Mouse (Mus musculus): ENCODE measurements at regions not wholly inside any gene's neighbourhood (a gene's known extent, or its start where the extent isn't known, plus 50 kb on each side); places are given as distances from the start of the nearest gene placed in this dataset.

DNA sequence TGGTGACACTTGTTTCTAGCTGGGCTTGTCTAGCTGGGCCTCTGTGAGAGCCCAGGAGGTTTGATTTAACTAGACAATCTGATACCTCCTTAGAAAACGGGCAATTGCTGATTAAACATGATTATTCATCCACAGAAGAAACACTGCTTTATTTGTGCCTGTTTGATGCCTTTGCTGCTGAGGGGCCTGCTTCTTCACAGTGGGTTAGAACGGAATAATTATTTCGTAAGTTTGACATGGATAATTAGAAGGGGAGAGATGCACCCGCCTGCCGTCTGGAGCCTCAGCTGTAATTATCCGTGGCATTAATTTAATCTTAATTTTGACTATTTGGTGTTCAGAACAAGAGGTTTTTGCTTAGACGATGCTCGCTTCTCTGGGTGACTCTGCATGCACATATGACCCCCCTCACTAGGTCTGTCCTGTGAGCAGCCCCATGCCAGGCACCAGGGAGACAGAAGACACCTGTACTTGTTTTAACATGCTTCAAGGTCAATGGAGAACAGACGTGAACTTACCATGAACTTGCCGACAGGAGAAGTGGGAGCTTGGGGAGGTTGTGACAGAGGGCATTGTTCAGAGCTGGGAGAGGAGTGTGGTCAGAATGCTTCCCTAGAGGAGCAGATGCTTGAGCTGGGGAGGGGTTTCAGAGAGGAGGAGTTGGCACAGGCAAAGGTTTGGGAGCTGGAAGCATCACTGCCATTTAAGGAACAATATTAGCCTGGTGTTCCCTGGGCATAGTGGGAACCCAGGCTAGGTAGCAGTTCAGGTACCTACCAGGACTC lies 174.8 kb downstream of the Drd1 start:
- WGBS, result 66% methylated on average over 10 of the region's 10 CpGs
- H3K9me3 ChIP-seq (replicated peaks; ENCODE audit: control insufficient read depth, low read length), result peaks cover 5% of the 10 kb centered on the region; the same call in 1 of the 2 replicates
- no peak overlapping the region for H3K9ac ChIP-seq (replicated peaks; ENCODE audit: low read depth, low read length)
- ATAC-seq (ENCODE audit: insufficient read depth, low read depth), result no peak
- H3K4me2 ChIP-seq (ENCODE audit: low read depth, low read length), result no peak overlapping the region
- no peak overlapping the region for H3K27ac ChIP-seq (ENCODE audit: low read depth)
- no peaks in the 10 kb centered on the region for H3K36me3 ChIP-seq (replicated peaks; ENCODE audit: control insufficient read depth, insufficient read depth, low read length)
- H3K4me3 ChIP-seq (ENCODE audit: low read depth, low read length), result no peak overlapping the region
- H3K27me3 ChIP-seq (ENCODE audit: control insufficient read depth, insufficient read depth, low read length), result no peaks in the 10 kb centered on the region
- TF ChIP-seq CTCF (IDR thresholded peaks at IDR 0.05; ENCODE audit: low read depth), result no peak
- no peak for TF ChIP-seq EP300 (IDR thresholded peaks at IDR 0.05; ENCODE audit: low read depth)
- H3K4me1 ChIP-seq (ENCODE audit: control insufficient read depth, insufficient read depth), result no peaks in the 10 kb centered on the region
- no peak for DNase-seq (ENCODE audit: low spot score)

DNA sequence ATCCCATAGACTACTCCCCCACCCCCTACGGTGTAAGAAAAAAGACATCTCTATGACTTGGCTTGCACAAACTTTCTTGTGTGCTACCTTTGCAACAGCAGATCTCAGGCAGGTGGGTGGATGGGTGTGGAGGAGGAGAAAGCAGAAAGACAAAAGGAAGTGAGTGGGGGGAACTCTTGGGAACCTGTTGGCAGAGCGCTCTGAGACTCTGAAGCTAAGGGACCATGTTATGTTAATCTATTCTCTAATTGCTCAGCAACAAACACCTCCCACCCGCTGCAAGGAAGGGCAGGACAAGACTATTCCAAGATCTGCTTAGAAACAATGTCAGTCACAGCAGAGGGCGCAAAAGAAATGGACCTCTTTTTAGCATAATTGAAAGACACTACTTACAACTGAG lies 180.0 kb downstream of the Drd1 start:
- no peaks in the 10 kb centered on the region for H3K27me3 ChIP-seq (ENCODE audit: control insufficient read depth, insufficient read depth, low read length)
- H3K9ac ChIP-seq (replicated peaks; ENCODE audit: low read depth, low read length), result no peak overlapping the region
- ATAC-seq (ENCODE audit: insufficient read depth, low read depth), result no peak
- no peaks in the 10 kb centered on the region for H3K36me3 ChIP-seq (replicated peaks; ENCODE audit: control insufficient read depth, insufficient read depth, low read length)
- no peak overlapping the region for H3K4me3 ChIP-seq (ENCODE audit: low read depth, low read length)
- peaks cover 5% of the 10 kb centered on the region; the same call in 1 of the 2 replicates for H3K9me3 ChIP-seq (replicated peaks; ENCODE audit: control insufficient read depth, low read length)
- no peak overlapping the region for H3K27ac ChIP-seq (ENCODE audit: low read depth)
- WGBS, result 82% methylated on average over 4 of the region's 4 CpGs
- no peak for DNase-seq (ENCODE audit: low spot score)
- no peaks in the 10 kb centered on the region for H3K4me1 ChIP-seq (ENCODE audit: control insufficient read depth, insufficient read depth)
- no peak overlapping the region for H3K4me2 ChIP-seq (ENCODE audit: low read depth, low read length)
- no peak for TF ChIP-seq CTCF (IDR thresholded peaks at IDR 0.05; ENCODE audit: low read depth)
- no peak for TF ChIP-seq EP300 (IDR thresholded peaks at IDR 0.05; ENCODE audit: low read depth)

DNA sequence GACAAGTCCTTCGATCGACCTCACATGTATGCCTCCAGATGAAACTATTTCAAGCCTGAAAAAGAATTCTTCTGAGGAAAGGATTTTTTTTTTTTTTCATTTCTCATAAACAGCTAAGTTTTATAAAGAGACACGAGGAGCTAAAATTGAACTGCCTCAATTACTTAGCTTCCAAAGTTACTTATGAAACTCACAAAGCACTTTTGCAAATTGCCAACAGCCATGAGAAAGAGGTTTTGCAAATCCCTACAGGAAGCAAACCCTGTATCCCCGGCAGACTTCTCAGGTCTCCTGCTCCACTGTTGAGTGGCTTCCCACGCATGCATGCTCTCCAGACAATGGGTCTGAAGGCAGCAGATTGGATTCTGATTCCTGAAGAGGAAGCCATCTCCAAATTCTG lies 190.2 kb downstream of the Drd1 start:
- no peaks in the 10 kb centered on the region for H3K4me1 ChIP-seq (ENCODE audit: control insufficient read depth, insufficient read depth)
- no peak overlapping the region for H3K27ac ChIP-seq (ENCODE audit: low read depth)
- no peak for ATAC-seq (ENCODE audit: insufficient read depth, low read depth)
- DNase-seq (ENCODE audit: low spot score), result no peak
- no peak overlapping the region for H3K4me2 ChIP-seq (ENCODE audit: low read depth, low read length)
- no peak overlapping the region for H3K9ac ChIP-seq (replicated peaks; ENCODE audit: low read depth, low read length)
- H3K36me3 ChIP-seq (replicated peaks; ENCODE audit: control insufficient read depth, insufficient read depth, low read length), result no peaks in the 10 kb centered on the region
- H3K4me3 ChIP-seq (ENCODE audit: low read depth, low read length), result no peak overlapping the region
- no peaks in the 10 kb centered on the region for H3K9me3 ChIP-seq (replicated peaks; ENCODE audit: control insufficient read depth, low read length)
- no peaks in the 10 kb centered on the region for H3K27me3 ChIP-seq (ENCODE audit: control insufficient read depth, insufficient read depth, low read length)
- TF ChIP-seq CTCF (IDR thresholded peaks at IDR 0.05; ENCODE audit: low read depth), result no peak
- TF ChIP-seq EP300 (IDR thresholded peaks at IDR 0.05; ENCODE audit: low read depth), result no peak
- 55% methylated on average over 5 of the region's 5 CpGs for WGBS

DNA sequence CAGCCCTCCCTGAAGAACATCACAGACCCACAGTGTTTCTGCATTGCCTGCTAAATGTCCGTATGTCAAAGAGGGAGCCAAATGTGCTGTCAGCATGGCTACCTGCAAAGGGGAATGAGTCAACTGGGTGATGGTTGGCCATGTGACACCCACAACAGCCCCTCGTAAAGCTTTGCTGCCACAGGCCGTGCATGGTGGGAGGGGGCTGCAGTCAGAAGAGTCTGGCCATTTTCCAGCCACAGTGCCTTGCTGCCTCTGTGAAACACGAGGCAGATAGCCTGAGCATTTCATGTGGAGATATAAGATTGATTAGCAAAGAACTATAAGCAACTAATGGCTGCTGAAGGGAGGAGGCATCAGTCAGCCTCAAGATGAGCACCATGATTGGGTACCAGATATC lies 193.2 kb downstream of the Drd1 start:
- H3K9me3 ChIP-seq (replicated peaks; ENCODE audit: control insufficient read depth, low read length), result no peaks in the 10 kb centered on the region
- no peaks in the 10 kb centered on the region for H3K4me1 ChIP-seq (ENCODE audit: control insufficient read depth, insufficient read depth)
- no peak overlapping the region for H3K27ac ChIP-seq (ENCODE audit: low read depth)
- no peak overlapping the region for H3K9ac ChIP-seq (replicated peaks; ENCODE audit: low read depth, low read length)
- no peak for ATAC-seq (ENCODE audit: insufficient read depth, low read depth)
- no peak overlapping the region for H3K4me2 ChIP-seq (ENCODE audit: low read depth, low read length)
- WGBS, result 49% methylated on average over 4 of the region's 4 CpGs
- TF ChIP-seq CTCF (IDR thresholded peaks at IDR 0.05; ENCODE audit: low read depth), result no peak
- no peak for DNase-seq (ENCODE audit: low spot score)
- no peaks in the 10 kb centered on the region for H3K36me3 ChIP-seq (replicated peaks; ENCODE audit: control insufficient read depth, insufficient read depth, low read length)
- no peaks in the 10 kb centered on the region; the same call in 1 of the 2 replicates for H3K27me3 ChIP-seq (ENCODE audit: control insufficient read depth, insufficient read depth, low read length)
- H3K4me3 ChIP-seq (ENCODE audit: low read depth, low read length), result no peak overlapping the region

DNA sequence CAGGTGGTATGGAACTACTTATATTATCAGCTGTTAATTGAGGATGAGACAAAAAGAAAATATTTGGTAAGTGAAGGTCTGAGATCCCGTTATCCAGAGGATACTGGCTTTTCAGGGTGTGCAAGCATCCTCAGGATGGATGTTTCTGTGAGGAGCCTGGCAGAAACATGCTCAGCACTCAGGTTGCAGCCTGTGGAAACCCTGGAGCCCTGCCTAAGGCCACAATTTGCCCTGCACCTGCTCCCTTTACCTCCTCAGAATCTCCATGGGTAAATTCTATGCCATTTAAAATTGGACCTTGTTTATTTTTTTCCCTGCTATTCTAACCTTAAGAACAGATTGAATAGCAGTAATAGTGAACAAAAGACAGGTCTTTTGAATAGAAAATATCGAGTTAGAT lies 201.3 kb downstream of the Drd1 start:
- Histone ChIP-seq H3K27me3 (ENCODE audit: control insufficient read depth, insufficient read depth, low read length) (no peaks in the 10 kb centered on the region; the same call in 1 of the 2 replicates), H3K9me3 (replicated peaks; ENCODE audit: control insufficient read depth, low read length) (no peaks in the 10 kb centered on the region), H3K36me3 (replicated peaks; ENCODE audit: control insufficient read depth, insufficient read depth, low read length) (no peaks in the 10 kb centered on the region), H3K4me2 (ENCODE audit: low read depth, low read length) (no peak overlapping the region), H3K4me3 (ENCODE audit: low read depth, low read length) (no peak overlapping the region), H3K27ac (ENCODE audit: low read depth) (no peak overlapping the region), H3K9ac (replicated peaks; ENCODE audit: low read depth, low read length) (no peak overlapping the region), H3K4me1 (ENCODE audit: control insufficient read depth, insufficient read depth) (no peaks in the 10 kb centered on the region)
- DNase-seq (ENCODE audit: low spot score) (no peak), ATAC-seq (ENCODE audit: insufficient read depth, low read depth) (no peak)
- TF ChIP-seq CTCF (IDR thresholded peaks at IDR 0.05; ENCODE audit: low read depth) (no peak), EP300 (IDR thresholded peaks at IDR 0.05; ENCODE audit: low read depth) (no peak)
- 60% methylated on average over 2 of the region's 2 CpGs for WGBS

DNA sequence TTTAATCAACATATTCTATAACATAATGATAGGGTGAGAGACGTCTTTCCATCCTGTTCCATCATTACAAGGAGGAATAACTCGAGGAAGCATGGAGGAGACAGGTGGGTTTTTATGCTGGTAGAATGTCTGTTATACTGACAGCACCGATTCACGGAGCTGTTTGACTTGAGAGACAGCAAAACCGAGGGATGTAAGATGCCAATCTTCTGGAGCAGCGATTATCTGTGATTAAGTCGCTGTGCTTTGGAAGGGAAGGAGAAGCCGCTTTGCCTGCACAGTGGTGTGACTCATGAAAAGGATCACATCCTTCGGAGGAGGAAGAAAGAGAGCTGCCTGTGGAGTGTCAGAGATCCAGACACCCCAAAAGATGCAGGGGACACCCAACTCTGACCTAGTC lies 205.4 kb downstream of the Drd1 start:
- no peak overlapping the region for H3K4me2 ChIP-seq (ENCODE audit: low read depth, low read length)
- no peak for ATAC-seq (ENCODE audit: insufficient read depth, low read depth)
- 69% methylated on average over 9 of the region's 9 CpGs for WGBS

More for the DNA sequence above, 205.4 kb downstream of the Drd1 start:
- no peak for DNase-seq (ENCODE audit: low spot score)
- H3K27me3 ChIP-seq (ENCODE audit: control insufficient read depth, insufficient read depth, low read length), result no peaks in the 10 kb centered on the region
- H3K9ac ChIP-seq (replicated peaks; ENCODE audit: low read depth, low read length), result no peak overlapping the region
- H3K27ac ChIP-seq (ENCODE audit: low read depth), result no peak overlapping the region
- H3K4me1 ChIP-seq (ENCODE audit: control insufficient read depth, insufficient read depth), result no peaks in the 10 kb centered on the region
- no peak overlapping the region for H3K4me3 ChIP-seq (ENCODE audit: low read depth, low read length)
- TF ChIP-seq EP300 (IDR thresholded peaks at IDR 0.05; ENCODE audit: low read depth) (no peak), CTCF (IDR thresholded peaks at IDR 0.05; ENCODE audit: low read depth) (no peak)
- H3K9me3 ChIP-seq (replicated peaks; ENCODE audit: control insufficient read depth, low read length), result no peaks in the 10 kb centered on the region
- H3K36me3 ChIP-seq (replicated peaks; ENCODE audit: control insufficient read depth, insufficient read depth, low read length), result no peaks in the 10 kb centered on the region
